Mouse (Mus musculus) thymus, postnatal 10 days (tissue): ENCODE results near the gene Zfp618.

Experiments used
- DNase-seq, 2 experiments: peaks; one replicate each; pipeline ENCODE4 v3.0.0; 2021; ENCODE audit warnings: low spot score in 2 of 2

The Zfp618 gene

DNA sequence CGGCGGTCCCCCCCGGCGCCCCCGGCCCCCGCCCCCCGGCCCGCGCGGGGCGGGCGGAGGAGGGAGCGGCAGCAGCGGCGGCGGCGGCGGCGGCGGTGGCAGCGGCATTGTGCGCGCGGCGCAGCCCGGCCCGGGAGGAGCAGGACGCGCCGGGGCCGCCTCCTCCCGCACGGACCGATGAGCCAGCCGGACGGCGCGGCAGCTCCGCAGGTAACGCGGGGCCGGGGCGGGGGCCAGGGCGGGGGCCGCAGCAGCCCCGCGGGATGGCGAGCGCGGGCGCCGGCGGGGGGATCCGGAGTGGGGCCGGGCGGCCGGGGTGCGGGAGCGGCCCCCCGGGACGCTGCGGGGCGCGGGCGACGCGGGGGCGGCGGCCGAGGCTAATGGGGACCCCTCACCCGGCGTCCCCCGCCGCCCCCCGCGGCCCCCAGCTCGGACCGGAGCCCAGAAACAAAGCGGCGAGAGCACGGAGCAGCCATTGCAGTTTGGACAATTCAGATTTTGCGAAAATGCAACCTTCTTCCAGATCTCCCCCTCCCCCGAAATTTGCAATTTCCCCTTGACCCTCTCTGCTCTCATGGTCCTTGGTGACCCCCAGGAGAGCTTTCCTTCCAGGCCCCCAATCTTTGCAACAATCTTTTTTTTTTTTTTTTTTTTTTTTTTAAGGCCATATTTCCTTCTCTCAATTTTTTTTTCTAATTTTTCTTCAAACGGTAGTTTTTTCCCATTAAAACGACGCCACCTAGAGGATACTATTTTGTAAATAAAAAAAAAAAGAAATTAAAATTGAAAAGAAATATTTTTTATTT lies at the start of gene Zfp618:
TSS of gene Zfp618 (plus strand) at position 77 of the 806 bp plus-strand sequence.
- peak in 1 of 2 experiments; percentile 17 for DNase-seq

GRCm38 (mm10) chr4:62917056-62917455 lies 48.3 kb upstream of the Zfp618 start:
- DNase-seq, result no peak

DNA sequence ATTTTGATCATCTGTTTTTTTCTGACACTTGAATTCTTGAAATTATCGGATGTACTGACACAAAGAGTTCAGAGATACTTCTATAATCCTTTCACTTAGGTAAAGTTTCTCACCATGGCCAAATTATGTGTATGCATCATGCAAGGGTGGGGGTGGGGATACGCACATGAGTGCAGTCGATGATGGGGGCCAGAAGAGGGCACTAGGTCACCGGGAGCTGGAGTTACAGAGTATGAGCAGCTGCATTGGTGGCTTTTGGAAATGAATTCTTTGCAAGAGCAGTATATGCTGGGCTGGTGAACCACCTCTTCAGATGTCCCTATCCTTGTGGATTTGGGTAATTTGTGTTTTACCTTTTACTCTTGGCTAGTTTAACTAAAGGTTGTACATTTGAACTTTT lies 31.6 kb upstream of the Zfp618 start:
- DNase-seq, result no peak

DNA sequence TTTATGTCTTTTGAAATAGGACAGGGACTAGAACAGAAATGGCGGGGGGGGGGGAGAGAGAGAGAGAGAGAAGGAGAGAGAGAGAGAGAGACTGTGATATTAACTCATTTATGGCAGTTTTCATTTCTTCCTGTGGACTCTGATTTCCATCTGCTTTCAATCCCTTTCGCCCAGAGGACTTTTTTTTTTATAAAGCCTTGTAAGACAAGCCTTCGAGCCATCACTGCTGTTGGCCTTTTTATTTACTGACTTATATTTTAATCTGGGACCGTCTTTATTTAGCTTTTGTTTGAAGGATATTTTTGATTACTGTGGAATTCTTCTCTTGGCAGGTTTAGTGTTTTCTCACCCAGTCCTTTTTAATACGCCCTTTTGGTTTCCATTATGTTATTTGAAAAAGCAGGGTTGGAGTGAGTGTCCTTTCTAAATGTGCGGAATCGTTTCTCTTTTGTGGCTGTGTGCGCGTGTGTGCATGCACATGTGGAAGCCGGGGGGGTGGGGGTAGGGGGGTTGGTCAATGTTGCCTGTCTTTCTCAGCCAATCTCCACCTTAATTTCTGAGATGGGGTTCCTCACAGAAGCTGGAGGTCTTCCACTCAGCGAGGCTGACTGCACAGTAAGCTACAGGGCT lies 29.7 kb upstream of the Zfp618 start:
- DNase-seq, result no peak

- DNase-seq, result no peak
Measured at GRCm38 (mm10) chr4:62941961-62942892, 23.1 kb upstream of the Zfp618 start.

DNA sequence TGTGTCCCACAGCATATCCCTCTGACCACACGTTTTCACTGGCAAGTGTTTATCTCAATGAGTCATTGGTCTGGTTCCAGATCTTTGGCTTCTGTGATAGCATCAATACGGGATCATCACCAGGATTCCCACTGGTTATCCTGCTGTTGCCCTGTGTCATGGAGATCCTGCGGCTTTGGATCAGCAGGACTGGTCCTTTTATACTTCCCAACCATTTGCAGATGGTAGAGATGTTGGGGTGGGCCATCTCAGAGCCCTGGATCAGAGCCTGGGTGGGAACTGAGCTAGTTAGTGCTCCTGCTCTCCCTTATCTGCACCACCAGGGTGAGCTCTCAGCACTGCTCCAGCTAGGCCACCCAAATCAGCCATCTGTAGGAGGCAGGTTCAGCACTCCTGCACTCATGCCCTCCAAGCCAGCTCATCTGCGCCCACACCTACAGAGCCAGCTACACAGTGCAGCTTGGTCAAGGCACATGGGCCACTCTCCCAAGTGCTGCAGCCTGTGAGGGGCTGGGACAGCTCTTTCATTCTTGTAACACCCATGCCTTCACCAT lies 21.0 kb upstream of the Zfp618 start:
- peak in 1 of 2 experiments; percentile 23 for DNase-seq

DNA sequence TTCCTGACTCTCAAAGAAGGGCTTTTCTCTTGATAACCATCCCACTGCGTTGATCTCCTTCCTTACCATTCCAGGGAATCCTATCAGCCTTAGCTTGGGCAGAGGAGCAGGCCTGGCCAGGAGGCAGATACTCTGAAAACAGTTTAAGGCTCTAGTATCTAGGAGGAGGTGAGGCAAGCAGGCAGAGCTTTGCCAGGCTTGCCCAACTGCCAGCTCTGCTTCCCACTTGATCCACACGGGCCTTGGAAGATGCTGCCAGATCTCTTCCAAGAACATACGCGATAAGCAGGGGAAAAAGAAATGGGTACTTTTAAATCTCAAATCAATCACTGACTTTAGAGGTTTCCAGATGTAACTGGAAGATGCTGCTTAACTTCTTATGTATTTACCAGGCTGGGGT lies 1.6 kb upstream of the Zfp618 start:
- no peak for DNase-seq

- peak in 1 of 2 experiments; percentile 9 for DNase-seq
Measured at GRCm38 (mm10) chr4:62964844-62965496, 403 bp upstream of the Zfp618 start.

GRCm38 (mm10) chr4:62969526-62969925 lies 4.2 kb downstream of the Zfp618 start:
- DNase-seq, result no peak

DNA sequence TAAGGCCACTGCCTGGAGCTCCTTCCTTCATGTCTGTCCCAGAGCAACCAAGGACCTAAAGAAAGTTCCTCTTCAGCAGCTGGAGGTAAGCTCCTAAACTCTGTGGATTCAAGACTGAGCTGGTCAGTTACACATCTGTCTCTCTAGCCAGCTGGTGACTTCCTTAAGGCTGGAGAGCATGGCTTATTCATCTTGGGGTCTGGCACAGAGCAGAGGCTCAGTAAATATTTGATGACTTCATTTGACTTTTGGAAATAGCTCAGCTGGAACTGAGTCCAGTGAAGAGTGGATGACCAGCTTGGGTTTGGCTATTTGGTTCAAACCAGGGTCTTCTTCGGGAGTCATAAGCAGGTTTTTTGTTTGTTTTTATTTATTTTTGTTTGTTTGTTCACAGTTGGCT lies 6.6 kb downstream of the Zfp618 start:
- DNase-seq, result no peak

GRCm38 (mm10) chr4:62973086-62973485 lies 7.7 kb downstream of the Zfp618 start:
- DNase-seq, result no peak

- DNase-seq, result no peak
Measured at GRCm38 (mm10) chr4:62974901-62975300, 9.5 kb downstream of the Zfp618 start.

DNA sequence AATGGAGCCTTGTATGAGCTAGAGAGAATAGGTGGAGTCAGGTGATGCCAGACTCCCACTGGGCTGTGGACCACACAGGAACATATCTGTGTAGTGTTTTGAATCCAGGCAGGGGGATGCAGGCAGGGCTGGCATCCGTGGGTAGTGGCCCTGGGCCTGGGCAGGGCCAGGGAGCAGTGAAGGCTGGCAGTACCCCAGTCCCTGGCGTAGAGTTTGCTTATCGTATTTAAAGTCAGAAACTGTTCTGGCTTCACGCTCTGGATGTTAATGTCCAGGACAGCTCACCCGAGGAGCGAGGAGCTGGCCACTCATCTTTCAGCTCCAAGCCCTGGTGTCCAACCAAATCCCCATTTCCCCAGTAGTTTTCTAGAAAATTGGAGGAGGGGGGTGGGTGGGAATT lies 10.2 kb downstream of the Zfp618 start:
- DNase-seq, result no peak

- DNase-seq, result no peak
Measured at GRCm38 (mm10) chr4:62977454-62977853, 12.1 kb downstream of the Zfp618 start.

GRCm38 (mm10) chr4:62978501-62978911 lies 13.1 kb downstream of the Zfp618 start:
- DNase-seq, result no peak

- DNase-seq, result no peak
Measured at GRCm38 (mm10) chr4:62981572-62981971, 16.2 kb downstream of the Zfp618 start.

- DNase-seq, result no peak
Measured at GRCm38 (mm10) chr4:62983556-62983955, 18.2 kb downstream of the Zfp618 start.

- no peak for DNase-seq
Measured at GRCm38 (mm10) chr4:62991336-62991735, 26.0 kb downstream of the Zfp618 start.

DNA sequence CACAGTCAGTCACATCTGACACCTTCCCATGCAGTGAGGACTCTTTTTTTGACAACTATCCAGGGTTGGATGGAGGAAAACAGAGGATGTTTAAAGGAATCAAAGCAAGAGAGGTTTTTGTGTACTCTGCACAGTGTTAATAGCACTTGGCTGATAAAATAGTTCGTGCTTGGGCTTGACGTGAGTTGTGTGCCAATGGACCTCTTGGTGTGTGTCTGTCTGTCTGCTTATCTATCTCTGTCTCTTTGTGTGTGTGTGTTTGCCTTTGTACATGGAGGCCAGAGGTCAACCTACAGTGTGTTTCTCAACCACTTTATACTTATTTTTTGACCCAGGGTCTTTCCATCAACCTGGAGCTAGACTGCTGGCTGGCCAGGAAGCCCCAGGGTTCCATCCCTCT lies 27.8 kb downstream of the Zfp618 start:
- no peak for DNase-seq

GRCm38 (mm10) chr4:62997606-62998005 lies 32.2 kb downstream of the Zfp618 start:
- DNase-seq, result no peak

DNA sequence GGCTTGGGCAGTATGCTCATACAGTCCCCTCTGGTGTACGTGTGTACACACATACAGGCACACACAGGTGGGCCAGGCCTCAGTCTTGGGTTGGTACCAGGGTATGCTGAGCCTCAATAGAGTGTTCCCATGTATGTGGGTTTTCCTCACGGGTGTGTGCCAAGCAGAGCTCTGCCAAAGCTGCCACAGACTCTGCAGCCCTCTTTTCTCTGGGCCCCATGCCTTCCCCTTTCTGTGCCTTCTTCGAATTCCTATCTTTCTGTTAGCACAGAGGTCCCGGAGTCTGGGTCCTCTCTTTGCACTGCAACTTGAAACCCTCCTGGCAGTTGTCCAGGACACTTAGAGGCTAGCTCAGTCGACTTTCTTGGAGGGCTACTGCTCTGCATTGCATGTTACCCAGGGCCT lies 33.1 kb downstream of the Zfp618 start:
- no peak for DNase-seq
